Mouse (Mus musculus) spleen, adult 2 months (tissue): ENCODE results near the gene Zzef1. TPM values are rescaled to one million over a fixed set of nuclear protein-coding genes. Genes with fewer than 3 reads are reported as not detected.

Source experiments
- DNase-seq, 2 experiments: peaks; one replicate each; pipeline versions ENCODE4 v3.0.0 to v3.0.0-alpha.2; 2012 to 2021; ENCODE audit warnings: low spot score in 2 of 2, low read depth in 1 of 2
- H3K27ac ChIP-seq: fragments of 200-500 bp; 2 replicates; pipeline ENCODE4 v1.5.1; 2012; ENCODE audit warnings: low read length, inconsistent platforms; ENCODE audit not compliant: insufficient read depth
- H3K27me3 ChIP-seq: fragments of 200-500 bp; 2 replicates; pipeline ENCODE4 v1.6.1; 2012; ENCODE audit warnings: mild to moderate bottlenecking, moderate library complexity, low read length, inconsistent platforms; ENCODE audit not compliant: control insufficient read depth, insufficient read depth
- H3K36me3 ChIP-seq: fragments of 200-500 bp; 2 replicates; pipeline ENCODE4 v1.6.1; 2012; ENCODE audit warnings: mild to moderate bottlenecking, low read length, inconsistent platforms; ENCODE audit not compliant: control insufficient read depth, insufficient read depth
- H3K4me1 ChIP-seq: fragments of 200-500 bp; 2 replicates; pipeline ENCODE4 v1.6.1; 2011; ENCODE audit warnings: inconsistent platforms; ENCODE audit not compliant: control insufficient read depth, insufficient read depth, insufficient read length
- H3K4me3 ChIP-seq: fragments of 200-500 bp; 2 replicates; pipeline ENCODE4 v1.5.1; 2011; ENCODE audit warnings: mild to moderate bottlenecking, inconsistent platforms; ENCODE audit not compliant: insufficient read depth, insufficient read length; ENCODE audit errors: extremely low read depth
- CTCF ChIP-seq: fragments of 200-500 bp; IDR thresholded peaks from 2 replicates; pipeline ENCODE4 v1.5.1; 2011; ENCODE audit warnings: mild to moderate bottlenecking, inconsistent platforms; ENCODE audit not compliant: insufficient read depth, insufficient read length, insufficient replicate concordance; ENCODE audit errors: extremely low read depth
- POLR2A ChIP-seq: fragments of 200-500 bp; IDR thresholded peaks from 2 replicates; pipeline ENCODE4 v1.6.1; 2011; ENCODE audit warnings: low read depth, low read length, inconsistent platforms
- WGBS: fragments of 180-500 bp; shearing (Covaris S2); methylation state at CpG from one replicate; pipeline ENCODE4 v1.1.7; 2018; 5-methylcytosine and 5-hydroxymethylcytosine counted together
- polyA plus RNA-seq: library from polyadenylated mRNA; depleted of rRNA; stranded (reverse); fragments of >200 nt; gene quantifications from 2 replicates; pipeline ENCODE4 v1.2.3, GENCODE M21; 2012

Gene Zzef1
- polyA plus RNA-seq, 1 experiment = 27.4 TPM

GRCm38 (mm10) chr11:72926226-72926890 is 130.3 kb downstream of the Zzef1 start:
- peak; percentile 96 for TF ChIP-seq CTCF
- no peak for TF ChIP-seq POLR2A

GRCm38 (mm10) chr11:72928516-72928915 is 132.5 kb downstream of the Zzef1 start:
- peak; percentile 30 to 41 for DNase-seq
- Histone ChIP-seq H3K4me3 (no peak overlapping the region), H3K27me3 (no peaks in the 10 kb centered on the region), H3K27ac (no peak overlapping the region), H3K36me3 (0 out of 2 replicates have a peak, but pooled peaks cover 1% of the 10 kb centered on the region), H3K4me1 (peaks cover 10% of the 10 kb centered on the region)
- 27% methylated on average over 2 of the region's 2 CpGs for WGBS
- TF ChIP-seq POLR2A (no peak), CTCF (no peak)

More at GRCm38 (mm10) chr11:72926226-72926890, 130.3 kb downstream of the Zzef1 start:
- H3K27me3 ChIP-seq = no peaks in the 10 kb centered on the region
- no peak overlapping the region for H3K27ac ChIP-seq
- peaks cover 12% of the 10 kb centered on the region for H3K4me1 ChIP-seq
- WGBS = 65% methylated on average over 13 of the region's 13 CpGs
- peak in 1 of 2 experiments; percentile 62 for DNase-seq
- peaks cover 4% of the 10 kb centered on the region for H3K36me3 ChIP-seq
- H3K4me3 ChIP-seq = no peak overlapping the region

- H3K27ac ChIP-seq = no peak overlapping the region
- 49% methylated on average over 20 of the region's 20 CpGs for WGBS
- no peaks in the 10 kb centered on the region for H3K36me3 ChIP-seq
- peak in 1 of 2 experiments; percentile 43 for DNase-seq
- peak overlapping the region; percentile 52; the same call in 1 of the 2 replicates for H3K4me3 ChIP-seq
- H3K27me3 ChIP-seq = no peaks in the 10 kb centered on the region
- no peak for TF ChIP-seq POLR2A
- peak; percentile 41; the same call in 1 of the 2 replicates for TF ChIP-seq CTCF
- peaks cover 9% of the 10 kb centered on the region; the same call in 1 of the 2 replicates for H3K4me1 ChIP-seq
Measured at GRCm38 (mm10) chr11:72940208-72941143, 144.4 kb downstream of the Zzef1 start.

GRCm38 (mm10) chr11:72944996-72945793 is 149.2 kb downstream of the Zzef1 start:
- WGBS = 60% methylated on average over 7 of the region's 7 CpGs

GRCm38 (mm10) chr11:72945875-72946559 is 150.0 kb downstream of the Zzef1 start:
- Histone ChIP-seq H3K4me1 (peaks cover 14% of the 10 kb centered on the region; the same call in 1 of the 2 replicates), H3K4me3 (no peak overlapping the region), H3K27me3 (no peaks in the 10 kb centered on the region), H3K36me3 (no peaks in the 10 kb centered on the region), H3K27ac (no peak overlapping the region)
- 12% methylated on average over 6 of the region's 6 CpGs for WGBS
- TF ChIP-seq CTCF = no peak
- no peak for TF ChIP-seq POLR2A
- DNase-seq = no peak

More at GRCm38 (mm10) chr11:72944996-72945793, 149.2 kb downstream of the Zzef1 start:
- Histone ChIP-seq H3K27ac (no peak overlapping the region), H3K36me3 (no peaks in the 10 kb centered on the region), H3K4me3 (no peak overlapping the region), H3K4me1 (peaks cover 18% of the 10 kb centered on the region; the same call in 1 of the 2 replicates), H3K27me3 (no peaks in the 10 kb centered on the region)
- DNase-seq = no peak
- TF ChIP-seq CTCF = no peak
- no peak for TF ChIP-seq POLR2A
